In the genomic region with DNA sequence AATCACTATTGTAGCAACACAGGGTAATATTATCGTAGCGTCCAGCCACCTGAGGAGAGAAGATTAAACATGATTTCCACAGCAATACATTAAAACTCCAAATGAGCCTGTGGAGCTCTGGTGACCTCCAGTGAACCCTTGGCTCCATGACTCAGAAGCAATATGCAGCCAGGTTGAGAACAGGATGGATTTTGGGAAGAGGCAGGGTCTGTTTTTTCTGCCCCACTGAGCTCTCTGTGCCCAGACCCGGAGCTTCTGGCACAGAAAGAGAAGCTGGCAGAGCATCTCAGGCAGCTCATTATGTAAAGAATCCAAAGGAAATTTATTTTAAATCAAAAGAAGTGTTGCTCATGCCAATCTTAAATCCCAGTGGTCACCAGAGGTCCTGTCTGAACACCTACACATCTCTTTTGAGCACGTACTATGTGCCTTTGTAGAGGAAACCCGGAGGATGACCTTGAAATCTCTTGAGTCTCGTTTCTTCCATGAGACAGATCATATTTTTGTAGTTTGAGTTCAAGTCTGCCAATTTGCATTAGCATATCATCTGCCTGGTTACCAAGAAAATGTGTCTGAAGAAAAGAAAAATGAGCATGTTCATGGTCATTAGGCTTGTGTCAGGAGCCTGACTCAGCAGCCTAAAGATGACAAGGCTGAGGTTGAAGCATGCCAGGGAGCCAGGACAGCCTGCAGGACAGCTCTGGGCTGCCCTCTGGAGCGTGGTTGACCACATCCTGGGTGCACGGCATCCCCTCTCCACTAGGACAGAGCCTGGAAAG, we compare ENCODE assay signal across 10 mouse cellular contexts.
DNase-seq lines count a peak whose midpoint lies in the region; ATAC-seq and TF ChIP-seq lines count a peak whose summit lies in the region.
"Had no signal": no experiment of that assay in that cellular context is flagged by ENCODE, and none has a peak within 500 bp of the region (broad histone marks: within the 10 kb centered on the region; RNA-seq: fewer than 3 reads in every experiment).

No protein-coding gene starts in this region.

- no peak overlapping the region for H3K4me3 ChIP-seq in left cerebral cortex, adult 2 months
- no peak overlapping the region for H3K4me3 ChIP-seq in midbrain, postnatal 0 days (ENCODE audit: low read depth, low read length)
- H3K4me3 ChIP-seq: embryonic facial prominence, embryonic 12.5 days had no signal

- 61% methylated on average over 8 of the region's 8 CpGs for WGBS in midbrain, postnatal 0 days

- H3K27ac ChIP-seq in left cerebral cortex, adult 2 months = peak overlapping the region; percentile 84
- no peak overlapping the region for H3K27ac ChIP-seq in midbrain, postnatal 0 days (ENCODE audit: low read depth, low read length)
- H3K27ac ChIP-seq: embryonic facial prominence, embryonic 12.5 days had no signal

- no peak overlapping the region for H3K9ac ChIP-seq in midbrain, postnatal 0 days (replicated peaks; ENCODE audit: low read length, poor library complexity, severe bottlenecking)
- H3K9ac ChIP-seq: embryonic facial prominence, embryonic 12.5 days had no signal

- no peaks in the 10 kb centered on the region for H3K27me3 ChIP-seq in midbrain, postnatal 0 days (ENCODE audit: insufficient read depth, low read length)
- H3K27me3 ChIP-seq: embryonic facial prominence, embryonic 12.5 days had no signal

- peak; percentile 12 to 23 for DNase-seq in left cerebral cortex, adult 2 months (ENCODE audit: extremely low spot score in 1 of 2, low spot score in 2 of 2)
- no peak for DNase-seq in left cerebral cortex, adult 11 months (ENCODE audit: low spot score)
- DNase-seq in adrenal gland, adult 8-10 months = peak; percentile 70
- peak; percentile 5 to 7 for DNase-seq in cerebellum, postnatal 36 days
- peak; percentile 19 for DNase-seq in midbrain, postnatal 0 days (ENCODE audit: low spot score)
- DNase-seq in lung, postnatal 4 days = no peak
- no peak for DNase-seq in c-Kit-positive CD71-positive TER-119-positive erythroid progenitor cells, embryonic 14.5 days (ENCODE audit: low spot score)
- no peak for DNase-seq in kidney, postnatal 4 days
- DNase-seq: thymus, adult 18-20 months had no signal

- H3K9me3 ChIP-seq in midbrain, postnatal 0 days (ENCODE audit: low read length) = no peaks in the 10 kb centered on the region
- H3K9me3 ChIP-seq: embryonic facial prominence, embryonic 12.5 days had no signal

- no peak overlapping the region for H3K4me2 ChIP-seq in midbrain, postnatal 0 days (ENCODE audit: low read depth, low read length, poor library complexity, severe bottlenecking)
- H3K4me2 ChIP-seq: embryonic facial prominence, embryonic 12.5 days had no signal

- no peaks in the 10 kb centered on the region for H3K36me3 ChIP-seq in midbrain, postnatal 0 days (ENCODE audit: insufficient read depth, low read length)
- H3K36me3 ChIP-seq: embryonic facial prominence, embryonic 12.5 days had no signal

- intact Hi-C loops in left cerebral cortex, adult 2 months (cut with DNase I) = loop anchor here (5.0 kb wide), 2 partner anchors 70 to 150 kb away; no protein-coding TSS in a partner anchor

- 0 out of 2 replicates have a peak, but pooled peaks have one; percentile 54 for ATAC-seq in midbrain, postnatal 0 days (ENCODE audit: low FRiP score)

- peak; percentile 16; the same call in 1 of the 2 replicates for TF ChIP-seq CTCF in left cerebral cortex, adult 2 months (IDR thresholded peaks at IDR 0.05)
- TF ChIP-seq CTCF in midbrain, postnatal 0 days (IDR thresholded peaks at IDR 0.05) = peak; percentile 10; the same call in 1 of the 2 replicates

- no peaks in the 10 kb centered on the region for H3K4me1 ChIP-seq in midbrain, postnatal 0 days (ENCODE audit: insufficient read depth, low read length)
- H3K4me1 ChIP-seq: embryonic facial prominence, embryonic 12.5 days had no signal

Comparison
In these comparisons a context has a peak if more than half of its experiments do, and no peak if none do; other contexts are left out.
1. DNase-seq: peak in left cerebral cortex, adult 2 months (2 of 2), adrenal gland, adult 8-10 months (single experiment), cerebellum, postnatal 36 days (2 of 2) and midbrain, postnatal 0 days (single experiment); none in left cerebral cortex, adult 11 months (single experiment), lung, postnatal 4 days (0 of 2), c-Kit-positive CD71-positive TER-119-positive erythroid progenitor cells, embryonic 14.5 days (single experiment) and kidney, postnatal 4 days (0 of 2).